Mouse (Mus musculus) embryonic facial prominence, embryonic 11.5 days (tissue): ENCODE data around the gene Klhdc3. TPM values are rescaled to one million over a fixed set of nuclear protein-coding genes. Genes with fewer than 3 reads are reported as not detected.

ENCODE experiments used
- ATAC-seq: fragments of 200-750 bp; cut with Nextera tagmentation; replicated peaks from 2 replicates; pipeline ENCODE4 v1.8.0; 2017; ENCODE audit warnings: low read depth; ENCODE audit not compliant: insufficient number of reproducible peaks, low FRiP score, low TSS enrichment
- DNase-seq: peaks from one replicate; pipeline ENCODE4 v3.0.0-alpha.2; 2015; ENCODE audit warnings: low spot score
- H3K27ac ChIP-seq: fragments of 300-500 bp; sonication (generic); replicated peaks from 2 replicates; pipeline ENCODE4 v1.5.1; 2014; ENCODE audit warnings: mild to moderate bottlenecking, low read depth, low read length, control low read depth
- H3K27me3 ChIP-seq: fragments of 300-500 bp; sonication (generic); 2 replicates; pipeline ENCODE4 v1.6.1; 2014; ENCODE audit warnings: mild to moderate bottlenecking, low read length, moderate library complexity, mixed read lengths; ENCODE audit not compliant: control insufficient read depth, insufficient read depth
- H3K36me3 ChIP-seq: fragments of 300-500 bp; sonication (generic); replicated peaks from 2 replicates; pipeline ENCODE4 v1.6.1; 2014; ENCODE audit warnings: low read depth, mild to moderate bottlenecking, low read length, moderate library complexity, mixed read lengths; ENCODE audit not compliant: control insufficient read depth, insufficient read depth
- H3K4me1 ChIP-seq: fragments of 300-500 bp; sonication (generic); 2 replicates; pipeline ENCODE4 v1.6.1; 2014; ENCODE audit warnings: low read length, mixed read lengths; ENCODE audit not compliant: control insufficient read depth, insufficient read depth
- H3K4me2 ChIP-seq: fragments of 300-500 bp; sonication (generic); 2 replicates; pipeline ENCODE4 v1.6.1; 2014; ENCODE audit warnings: low read depth, mild to moderate bottlenecking, control low read depth, low read length, moderate library complexity
- H3K4me3 ChIP-seq: fragments of 300-500 bp; sonication (generic); 2 replicates; pipeline ENCODE4 v1.5.1; 2014; ENCODE audit warnings: low read depth, low read length, control low read depth
- H3K9ac ChIP-seq: fragments of 300-500 bp; sonication (generic); replicated peaks from 2 replicates; pipeline ENCODE4 v1.6.1; 2014; ENCODE audit warnings: mild to moderate bottlenecking, control low read depth, low read length
- H3K9me3 ChIP-seq: fragments of 300-500 bp; sonication (generic); replicated peaks from 2 replicates; pipeline ENCODE4 v1.6.1; 2016; ENCODE audit warnings: mild to moderate bottlenecking, low read length, inconsistent platforms, mixed read lengths; ENCODE audit not compliant: control insufficient read depth
- WGBS: fragments of 180-500 bp; shearing (Covaris S2); extraction: QIAGEN DNeasy Blood & Tissue Kit; methylation state at CpG from one replicate; pipeline ENCODE4 v1.1.7; 2014; 5-methylcytosine and 5-hydroxymethylcytosine counted together
- polyA plus RNA-seq: library from polyadenylated mRNA; unstranded; fragments of >200 nt; fragmentation: Nextera tagmentation; extraction: Ambion mirVana; gene quantifications from 2 replicates; pipeline ENCODE4 v1.2.1, GENCODE M21; 2014

The Klhdc3 gene
- polyA plus RNA-seq, 1 experiment from 2014 or later, result 117 TPM

GRCm38 (mm10) chr17:46636831-46637523, 43.7 kb downstream of the Klhdc3 start:
- WGBS, result 23% methylated on average over 15 of the region's 15 CpGs
- no peak overlapping the region for H3K4me3 ChIP-seq
- peak overlapping the region; percentile 22 for H3K9ac ChIP-seq
- H3K4me2 ChIP-seq, result peak overlapping the region; percentile 10
- no peak overlapping the region for H3K27ac ChIP-seq
- no peaks in the 10 kb centered on the region for H3K36me3 ChIP-seq
- no peaks in the 10 kb centered on the region for H3K27me3 ChIP-seq
- H3K9me3 ChIP-seq, result no peaks in the 10 kb centered on the region
- DNase-seq (peak; percentile 82), ATAC-seq (no peak)
- no peaks in the 10 kb centered on the region for H3K4me1 ChIP-seq

GRCm38 (mm10) chr17:46629685-46630441, 50.9 kb downstream of the Klhdc3 start:
- Histone ChIP-seq H3K27ac (peak overlapping the region; percentile 94), H3K9me3 (no peaks in the 10 kb centered on the region), H3K4me1 (peaks cover 5% of the 10 kb centered on the region; the same call in 1 of the 2 replicates), H3K9ac (peak overlapping the region; percentile 97), H3K36me3 (no peaks in the 10 kb centered on the region; the same call in 1 of the 2 replicates), H3K27me3 (no peaks in the 10 kb centered on the region), H3K4me2 (peak overlapping the region; percentile 76), H3K4me3 (peak overlapping the region; percentile 97)
- ATAC-seq (peak; percentile 74), DNase-seq (peak; percentile 58)
- WGBS, result 3% methylated on average over 12 of the region's 12 CpGs

GRCm38 (mm10) chr17:46628791-46629684, 51.7 kb downstream of the Klhdc3 start, which contains the start of gene Ptk7:
Gene Ptk7, minus strand, starts transcription at chr17:46629504.
- ATAC-seq, result peak; percentile 64
- peak within 1 kb of the TSS; percentile 76 for H3K4me2 ChIP-seq
- H3K4me1 ChIP-seq, result peaks cover 8% of the 10 kb centered on the region; the same call in 1 of the 2 replicates
- no peaks in the 10 kb centered on the region for H3K27me3 ChIP-seq
- peak within 1 kb of the TSS; percentile 97 for H3K4me3 ChIP-seq
- peak within 1 kb of the TSS; percentile 97 for H3K9ac ChIP-seq
- WGBS, result under 1% methylated on average over 88 of the region's 90 CpGs
- no peaks in the 10 kb centered on the region; the same call in 1 of the 2 replicates for H3K36me3 ChIP-seq
- peak within 1 kb of the TSS; percentile 94 for H3K27ac ChIP-seq
- no peaks in the 10 kb centered on the region for H3K9me3 ChIP-seq
- DNase-seq, result peak; percentile 93

- no peaks in the 10 kb centered on the region; the same call in 1 of the 2 replicates for H3K36me3 ChIP-seq
- no peaks in the 10 kb centered on the region for H3K9me3 ChIP-seq
- H3K4me3 ChIP-seq, result peak overlapping the region; percentile 97
- no peaks in the 10 kb centered on the region for H3K27me3 ChIP-seq
- H3K27ac ChIP-seq, result no peak overlapping the region; the same call in 1 of the 2 replicates
- ATAC-seq (no peak), DNase-seq (no peak)
- H3K4me1 ChIP-seq, result peaks cover 10% of the 10 kb centered on the region; the same call in 1 of the 2 replicates
- H3K4me2 ChIP-seq, result peak overlapping the region; percentile 76
- 0% methylated on average over 13 of the region's 13 CpGs for WGBS
- H3K9ac ChIP-seq, result peak overlapping the region; percentile 97
Observed at GRCm38 (mm10) chr17:46628471-46628790, 52.3 kb downstream of the Klhdc3 start.

GRCm38 (mm10) chr17:46627409-46627808, 53.3 kb downstream of the Klhdc3 start:
- H3K9ac ChIP-seq, result peak overlapping the region; percentile 97
- no peak overlapping the region for H3K27ac ChIP-seq
- no peaks in the 10 kb centered on the region for H3K9me3 ChIP-seq
- H3K4me3 ChIP-seq, result peak overlapping the region; percentile 97
- ATAC-seq, result no peak
- H3K27me3 ChIP-seq, result no peaks in the 10 kb centered on the region
- H3K4me2 ChIP-seq, result peak overlapping the region; percentile 76
- peaks cover 10% of the 10 kb centered on the region; the same call in 1 of the 2 replicates for H3K4me1 ChIP-seq
- H3K36me3 ChIP-seq, result no peaks in the 10 kb centered on the region; the same call in 1 of the 2 replicates
- no peak for DNase-seq
- 68% methylated on average over 6 of the region's 6 CpGs for WGBS

- 61% methylated on average over 12 of the region's 12 CpGs for WGBS
- ATAC-seq, result no peak
- no peaks in the 10 kb centered on the region for H3K36me3 ChIP-seq
- H3K4me1 ChIP-seq, result peaks cover 16% of the 10 kb centered on the region
- H3K4me3 ChIP-seq, result no peak overlapping the region
- peak overlapping the region; percentile 10; the same call in 1 of the 2 replicates for H3K9ac ChIP-seq
- no peak overlapping the region for H3K4me2 ChIP-seq
- H3K27ac ChIP-seq, result no peak overlapping the region
- H3K27me3 ChIP-seq, result no peaks in the 10 kb centered on the region
- DNase-seq, result no peak
- no peaks in the 10 kb centered on the region for H3K9me3 ChIP-seq
Observed at GRCm38 (mm10) chr17:46624598-46624997, 56.1 kb downstream of the Klhdc3 start.
